Mouse (Mus musculus): ENCODE results near the gene Slc51a. TPM values are rescaled to one million over a fixed set of nuclear protein-coding genes. Genes with fewer than 3 reads are reported as not detected.

Gene Slc51a
- total RNA-seq, 1 experiment from 2014 or later = not detected

DNA sequence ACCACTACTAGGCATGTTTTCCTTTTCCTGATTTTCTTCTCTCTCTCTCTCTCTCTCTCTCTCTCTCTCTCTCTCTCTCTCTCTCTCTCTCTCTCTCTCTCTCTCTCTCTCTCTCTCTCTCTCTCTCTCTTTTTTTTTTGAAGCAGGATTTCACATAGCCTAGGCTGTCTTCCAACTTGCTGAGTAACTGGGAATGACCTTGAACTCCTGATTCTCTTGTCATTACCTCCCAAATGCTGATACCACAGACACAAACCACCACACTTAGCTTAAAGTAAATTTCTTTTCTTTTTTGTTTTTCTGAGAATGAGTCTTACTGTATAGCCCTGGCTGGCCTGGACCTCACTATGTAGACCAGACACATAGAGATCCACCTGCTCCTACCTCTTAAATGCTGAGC, 53.0 kb downstream of the Slc51a start:
- no peak for ATAC-seq (replicated peaks; ENCODE audit: low read depth, poor library complexity, severe bottlenecking)

DNA sequence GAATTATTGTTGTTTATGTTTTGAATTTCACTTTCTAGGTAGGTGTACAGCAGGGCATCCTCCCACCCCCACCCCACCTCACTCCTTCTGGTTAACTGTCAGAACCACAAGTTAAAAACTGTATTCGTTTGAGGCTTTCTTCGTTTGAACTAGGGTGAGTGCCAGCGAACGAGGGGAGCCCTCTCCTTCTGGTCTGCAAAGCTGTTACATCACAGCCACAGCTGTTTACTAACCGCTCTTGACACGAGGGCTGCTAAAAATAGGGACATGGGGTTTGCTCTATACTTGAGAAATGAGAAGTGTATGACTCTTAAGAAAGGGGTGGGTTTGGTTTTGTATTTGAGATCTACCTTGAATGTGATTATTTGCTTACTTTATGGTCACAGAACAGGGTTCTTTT, 53.6 kb downstream of the Slc51a start:
- peak; percentile 76 for ATAC-seq (replicated peaks; ENCODE audit: low read depth, poor library complexity, severe bottlenecking)

DNA sequence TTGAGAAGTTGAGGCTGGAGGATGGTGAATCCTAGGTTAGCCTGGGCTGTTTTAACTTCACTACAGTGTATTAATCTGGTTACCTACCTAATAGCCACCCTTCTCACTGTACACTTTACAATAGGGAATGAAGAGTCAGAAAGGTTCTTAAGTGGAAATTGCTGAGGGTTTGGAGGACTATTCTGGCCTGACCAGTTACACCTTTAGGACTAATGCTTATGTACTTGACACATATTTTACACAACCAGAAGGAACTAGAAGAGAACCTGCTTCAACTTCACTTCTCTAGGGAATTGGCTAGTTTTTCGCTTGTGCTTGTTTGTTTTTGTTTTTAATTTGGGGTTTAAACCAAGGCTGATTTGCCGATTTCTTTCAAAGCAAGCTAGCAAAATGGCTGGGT, 54.5 kb downstream of the Slc51a start:
- ATAC-seq (replicated peaks; ENCODE audit: low read depth, poor library complexity, severe bottlenecking) = no peak

DNA sequence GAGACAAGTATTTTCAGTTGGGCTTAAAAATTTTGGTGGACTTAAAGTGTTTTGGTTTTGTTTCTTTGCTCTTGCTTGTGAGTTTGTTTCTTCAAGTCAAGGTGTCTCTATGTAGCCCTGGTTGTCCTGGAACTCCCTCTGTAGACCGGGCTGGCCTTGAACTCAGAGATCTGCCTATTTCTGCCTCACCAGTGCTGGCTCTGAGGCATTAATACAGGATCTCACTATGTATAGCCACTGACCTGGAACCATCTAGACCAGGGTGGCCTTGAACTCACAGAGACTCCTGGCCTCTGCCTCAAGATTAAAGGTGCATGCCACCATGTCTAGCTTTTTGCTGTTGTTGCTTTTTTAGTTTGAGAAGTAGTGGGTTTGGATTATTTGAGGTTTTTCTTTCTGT, 55.8 kb downstream of the Slc51a start:
- ATAC-seq (replicated peaks; ENCODE audit: low read depth, poor library complexity, severe bottlenecking) = no peak

DNA sequence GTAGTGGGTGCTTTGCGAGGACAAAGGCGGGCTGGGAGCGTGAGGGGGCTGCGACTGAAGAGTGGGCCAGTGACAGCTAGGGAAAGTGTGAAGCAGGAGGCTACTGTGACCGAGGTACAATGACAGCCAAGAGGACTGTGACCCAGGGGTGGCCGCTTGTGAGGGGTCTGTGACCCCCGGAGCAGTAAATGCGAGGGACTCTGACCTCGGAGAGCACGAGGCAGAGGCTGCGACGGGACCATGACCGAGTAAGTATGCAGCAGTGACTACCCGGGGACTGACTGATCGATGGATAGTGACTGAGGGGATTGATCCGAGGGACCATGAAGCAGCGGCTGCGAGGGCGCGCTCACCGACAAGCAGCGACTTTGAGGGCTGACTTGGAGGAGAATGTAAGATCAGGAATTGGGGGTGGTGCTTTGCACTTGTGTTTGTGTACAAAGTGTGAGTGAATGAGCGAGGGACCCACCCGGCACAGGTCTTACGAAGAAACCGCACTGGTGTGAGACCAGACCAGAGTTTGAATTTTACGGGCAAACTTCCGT, 56.6 kb downstream of the Slc51a start:
- peak; percentile 26 for ATAC-seq (replicated peaks; ENCODE audit: low read depth, poor library complexity, severe bottlenecking)

DNA sequence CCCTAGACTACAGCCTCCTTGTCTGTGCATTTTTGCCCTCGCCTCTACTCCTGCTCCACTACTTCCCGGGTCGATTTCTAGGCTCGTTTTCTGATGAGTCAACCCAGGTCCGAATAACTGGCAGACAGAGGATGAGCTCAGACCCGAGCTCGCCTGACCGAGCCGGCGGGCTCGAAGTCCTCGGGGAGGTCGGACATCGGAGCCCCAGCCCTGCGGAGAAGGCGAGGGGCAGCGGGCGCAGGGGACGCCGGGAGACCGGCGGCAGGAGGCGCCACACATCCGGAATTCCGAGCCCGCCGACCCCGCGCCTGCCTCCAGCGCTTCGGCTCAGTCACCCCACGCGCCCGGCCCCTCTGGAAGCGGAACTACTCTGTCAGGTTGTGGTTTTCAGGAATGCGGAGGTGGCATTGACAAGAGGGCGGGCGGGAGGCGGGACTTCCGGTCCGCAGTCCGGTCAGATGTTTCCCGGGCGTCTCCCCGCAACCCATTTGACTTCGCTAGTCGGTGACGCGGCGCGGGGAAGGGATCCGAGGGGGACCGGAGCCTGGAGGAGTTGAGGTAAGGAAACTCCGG, 57.1 kb downstream of the Slc51a start, which contains the start of gene Pcyt1a:
Gene Pcyt1a (plus strand): TSS at position 448 of the 573 bp plus-strand sequence.
- ATAC-seq (replicated peaks; ENCODE audit: low read depth, poor library complexity, severe bottlenecking) = peak; percentile 81

DNA sequence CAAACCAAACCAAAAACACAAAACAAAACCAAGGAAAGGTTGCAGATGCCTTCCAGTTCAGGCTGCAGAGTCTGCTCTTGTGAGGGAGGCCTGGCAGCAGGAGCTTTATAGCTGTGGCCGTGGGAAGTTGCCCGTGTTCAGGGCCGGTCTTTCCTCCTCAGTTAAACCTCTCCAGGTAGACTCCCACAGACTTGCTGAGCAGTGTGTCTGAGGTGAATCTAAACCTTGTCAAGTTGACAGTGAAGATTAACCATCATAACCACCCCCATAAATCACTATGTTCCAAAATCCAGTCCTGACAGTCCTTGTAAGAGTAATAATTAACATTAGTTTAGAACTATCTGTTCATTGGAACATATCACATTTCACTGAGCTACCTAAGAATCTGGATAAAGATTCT, 60.2 kb downstream of the Slc51a start:
- no peak for ATAC-seq (replicated peaks; ENCODE audit: low read depth, poor library complexity, severe bottlenecking)

Other genes with a start within 250 kb of the Slc51a start
- 18.6 and 33.2 TPM in 2 replicates for gene Fbxo45, start 240.7 kb downstream of the Slc51a start, total RNA-seq (2017)
- gene Wdr53, start 240.7 kb downstream of the Slc51a start, total RNA-seq (2017) = 14.7 and 17.1 TPM in 2 replicates
- gene Smco1, start 216.4 kb downstream of the Slc51a start, total RNA-seq (2017) = not detected in 2 replicates
- 59.8 and 73.1 TPM in 2 replicates for gene Rnf168, start 210.4 kb downstream of the Slc51a start, total RNA-seq (2017)
- 33.5 and 47.5 TPM in 2 replicates for gene Ubxn7, start 155.6 kb downstream of the Slc51a start, total RNA-seq (2017)
- not detected in 2 replicates for gene Tm4sf19, start 87.4 kb downstream of the Slc51a start, total RNA-seq (2017)
- 39.3 and 43.9 TPM in 2 replicates for gene Tctex1d2, start 68.2 kb downstream of the Slc51a start, total RNA-seq (2017)
- gene Pcyt1a, start 57.0 kb downstream of the Slc51a start, total RNA-seq (2017) = 76.7 and 81.5 TPM in 2 replicates
- gene Zdhhc19, start 8.4 kb upstream of the Slc51a start, total RNA-seq (2017) = not detected in 2 replicates
- gene Tfrc, start 121.0 kb upstream of the Slc51a start, total RNA-seq (2017) = 133 and 139 TPM in 2 replicates
- 11.7 and 13.4 TPM in 2 replicates for gene Tnk2, start 156.0 kb upstream of the Slc51a start, total RNA-seq (2017)
- gene Muc4, start 248.0 kb upstream of the Slc51a start, total RNA-seq (2017) = not detected in 2 replicates